Mouse (Mus musculus) small intestine, adult 2 months (tissue): ENCODE results near the gene Pitpnm3.

Experiments used
- CTCF ChIP-seq: fragments of 200-500 bp; IDR thresholded peaks from 2 replicates; pipeline ENCODE4 v1.5.1; 2012; ENCODE audit warnings: low read depth, mild to moderate bottlenecking, control low read depth, inconsistent platforms, low read length, moderate library complexity, mixed read lengths; ENCODE audit not compliant: insufficient replicate concordance, insufficient read length; ENCODE audit errors: extremely low read depth
- POLR2A ChIP-seq: fragments of 200-500 bp; IDR thresholded peaks from 2 replicates; pipeline ENCODE4 v1.6.1; 2012; ENCODE audit warnings: low read depth, mild to moderate bottlenecking, control low read depth, inconsistent platforms, low read length, moderate library complexity

DNA sequence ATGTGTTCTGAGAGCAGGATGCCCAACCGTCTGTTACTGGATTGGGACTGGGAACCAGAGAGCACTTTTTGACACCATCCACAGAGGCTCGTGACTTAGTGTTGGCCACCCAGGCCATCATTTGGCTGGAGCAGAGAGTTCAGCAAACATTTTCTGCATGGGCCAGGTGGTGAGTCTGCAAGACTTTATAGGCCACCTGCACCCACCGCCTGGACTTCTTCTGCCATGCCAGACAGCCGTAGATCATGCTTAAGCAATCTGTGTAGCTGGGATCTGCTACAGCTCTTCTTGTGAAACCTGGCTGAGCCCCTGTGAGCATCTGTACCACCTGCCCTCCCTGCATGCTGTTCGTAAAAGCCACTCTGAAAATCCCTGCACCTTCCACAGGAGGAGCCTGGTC, 68.3 kb downstream of the Pitpnm3 start:
- TF ChIP-seq POLR2A (no peak), CTCF (no peak)
